In genomic region chr10:86376392-86377185, GRCm38 (mm10) we compare ENCODE assay signal across 9 mouse cellular contexts.
A peak's percentile ranks its signal among the peaks of the same experiment; 100 is the strongest.
DNase-seq lines count a peak whose midpoint lies in the region; ATAC-seq lines count a peak whose summit lies in the region.
"Had no signal": no experiment of that assay in that cellular context is flagged by ENCODE, and none has a peak within 500 bp of the region (broad histone marks: within the 10 kb centered on the region; RNA-seq: fewer than 3 reads in every experiment).

No protein-coding gene starts in this region.

- 76% methylated on average over 8 of the region's 8 CpGs for WGBS in neural tube, embryonic 12.5 days
- 76% methylated on average over 8 of the region's 8 CpGs for WGBS in limb, embryonic 11.5 days

- H3K27ac ChIP-seq in neural tube, embryonic 12.5 days, result no peak overlapping the region
- H3K27ac ChIP-seq in limb, embryonic 11.5 days (replicated peaks; ENCODE audit: low read depth, low read length), result no peak overlapping the region
- H3K27ac ChIP-seq: heart, embryonic 13.5 days had no signal

- no peak overlapping the region for H3K9ac ChIP-seq in neural tube, embryonic 12.5 days
- H3K9ac ChIP-seq in limb, embryonic 11.5 days (ENCODE audit: low read length), result no peak overlapping the region
- H3K9ac ChIP-seq: heart, embryonic 13.5 days had no signal

- peak; percentile 73 for ATAC-seq in neural tube, embryonic 12.5 days (ENCODE audit: low FRiP score, low read depth)
- ATAC-seq in limb, embryonic 11.5 days (ENCODE audit: insufficient number of reproducible peaks, low FRiP score, low TSS enrichment, low read depth), result peak; percentile 58; the same call in 1 of the 2 replicates

- no peak overlapping the region for H3K4me3 ChIP-seq in neural tube, embryonic 12.5 days
- H3K4me3 ChIP-seq in limb, embryonic 11.5 days (ENCODE audit: low read depth, low read length), result no peak overlapping the region
- H3K4me3 ChIP-seq: heart, embryonic 13.5 days had no signal

- no peaks in the 10 kb centered on the region for H3K27me3 ChIP-seq in neural tube, embryonic 12.5 days (replicated peaks)
- no peaks in the 10 kb centered on the region for H3K27me3 ChIP-seq in limb, embryonic 11.5 days (ENCODE audit: control insufficient read depth, insufficient read depth, low read length)

- peak; percentile 25 for DNase-seq in gastrocnemius, adult 18-20 months (ENCODE audit: low spot score)
- DNase-seq in gastrocnemius, postnatal 4 days (ENCODE audit: low spot score in 2 of 2), result no peak
- no peak for DNase-seq in neural tube, embryonic 10.5 days (ENCODE audit: extremely low spot score, low spot score)
- DNase-seq in limb, embryonic 11.5 days (ENCODE audit: low spot score), result no peak
- DNase-seq in ovary, adult 18-20 months (ENCODE audit: low spot score), result no peak
- DNase-seq in urinary bladder, postnatal 14 days (ENCODE audit: low spot score), result no peak
- no peak for DNase-seq in right cerebral cortex, postnatal 4 days

- H3K9me3 ChIP-seq in neural tube, embryonic 12.5 days, result no peaks in the 10 kb centered on the region
- H3K9me3 ChIP-seq in limb, embryonic 11.5 days (ENCODE audit: control insufficient read depth, low read length), result no peaks in the 10 kb centered on the region
- H3K9me3 ChIP-seq: heart, embryonic 13.5 days had no signal

- H3K4me2 ChIP-seq in neural tube, embryonic 12.5 days (replicated peaks), result no peak overlapping the region
- no peak overlapping the region for H3K4me2 ChIP-seq in limb, embryonic 11.5 days (ENCODE audit: low read depth, severe bottlenecking)
- H3K4me2 ChIP-seq: heart, embryonic 13.5 days had no signal

- no peaks in the 10 kb centered on the region for H3K36me3 ChIP-seq in neural tube, embryonic 12.5 days
- H3K36me3 ChIP-seq in limb, embryonic 11.5 days (ENCODE audit: control insufficient read depth, insufficient read depth, low read length), result no peaks in the 10 kb centered on the region
- H3K36me3 ChIP-seq: heart, embryonic 13.5 days had no signal

- no peaks in the 10 kb centered on the region; the same call in 1 of the 2 replicates for H3K4me1 ChIP-seq in neural tube, embryonic 12.5 days
- 0 out of 2 replicates have a peak, but pooled peaks cover 2% of the 10 kb centered on the region for H3K4me1 ChIP-seq in limb, embryonic 11.5 days (ENCODE audit: control insufficient read depth, insufficient read depth, low read length)
